Mouse (Mus musculus): ENCODE data around the gene Vcam1.

Gene Vcam1

DNA sequence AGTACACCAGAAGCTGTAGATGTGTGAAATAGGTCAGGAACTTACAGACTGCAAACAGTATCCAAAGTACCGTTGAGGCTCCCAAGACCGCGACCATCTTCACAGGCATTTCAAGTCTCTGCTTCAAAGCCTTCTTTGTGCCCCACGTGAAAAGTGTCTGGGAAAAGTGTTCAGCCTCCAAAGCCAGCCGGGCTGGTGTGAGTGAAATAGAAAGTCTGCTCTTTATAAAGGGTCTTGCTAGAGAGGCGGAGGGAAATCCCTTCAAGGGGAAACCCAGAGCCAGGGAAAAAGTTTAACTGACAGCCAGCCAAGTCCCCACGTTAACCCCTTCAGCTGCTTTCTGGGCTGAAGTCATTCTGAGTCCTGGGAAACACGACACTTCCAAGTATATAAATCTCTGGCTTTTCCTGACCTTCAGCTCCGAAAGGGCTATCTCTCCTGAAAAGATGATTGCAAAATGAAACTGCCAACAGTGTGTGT, at the start of gene Vcam1:
TSS of gene Vcam1 (minus strand) at position 430 of the 480 bp plus-strand sequence.
- peak; percentile 50; the same call in 1 of the 2 replicates for ATAC-seq (ENCODE audit: low TSS enrichment)

GRCm38 (mm10) chr3:116175106-116175505, 45.6 kb upstream of the Vcam1 start:
- no peak for ATAC-seq (ENCODE audit: low TSS enrichment)

DNA sequence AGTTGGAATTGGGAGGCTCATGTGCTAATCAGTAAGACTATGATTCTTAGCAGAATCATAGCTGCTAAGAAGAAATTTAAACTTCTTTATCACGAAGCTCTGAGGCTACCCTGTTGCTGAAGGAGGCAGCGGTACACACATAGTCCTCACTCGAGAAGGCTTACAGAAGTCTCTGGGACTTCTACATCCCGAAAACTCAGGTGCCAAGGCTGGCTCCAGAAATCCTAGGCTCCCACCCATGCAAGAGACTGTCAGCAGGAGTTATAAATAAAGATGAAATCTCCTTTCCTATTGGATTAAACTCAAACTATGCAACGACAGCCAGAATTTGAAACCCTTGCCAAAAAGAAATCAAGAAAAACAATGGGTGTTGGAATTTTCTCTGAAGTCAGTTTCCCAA, 42.0 kb upstream of the Vcam1 start:
- ATAC-seq (ENCODE audit: low TSS enrichment) = no peak

DNA sequence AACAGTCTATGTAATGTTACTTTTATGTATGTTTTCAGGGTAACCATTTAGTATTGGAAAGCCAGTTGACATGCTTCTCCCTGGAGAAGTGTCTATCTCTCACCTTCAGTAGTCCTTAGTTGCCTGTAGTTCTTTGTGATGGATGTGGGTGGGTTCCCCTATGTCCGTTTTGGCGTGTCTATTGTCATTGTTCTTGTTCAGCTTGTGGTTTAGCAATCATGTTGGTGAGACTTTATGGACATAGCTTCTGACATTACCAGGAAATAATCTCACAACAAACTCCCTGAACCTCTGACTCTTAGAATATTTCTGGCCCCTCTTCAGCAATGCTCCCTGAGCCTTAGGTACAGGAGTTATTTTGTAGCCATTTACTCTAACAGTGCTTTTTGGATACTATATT, 38.6 kb upstream of the Vcam1 start:
- no peak for ATAC-seq (ENCODE audit: low TSS enrichment)

- ATAC-seq (ENCODE audit: low TSS enrichment) = no peak
Observed at GRCm38 (mm10) chr3:116166296-116166695, 36.8 kb upstream of the Vcam1 start.

- ATAC-seq (ENCODE audit: low TSS enrichment) = no peak
Observed at GRCm38 (mm10) chr3:116165030-116165429, 35.5 kb upstream of the Vcam1 start.

DNA sequence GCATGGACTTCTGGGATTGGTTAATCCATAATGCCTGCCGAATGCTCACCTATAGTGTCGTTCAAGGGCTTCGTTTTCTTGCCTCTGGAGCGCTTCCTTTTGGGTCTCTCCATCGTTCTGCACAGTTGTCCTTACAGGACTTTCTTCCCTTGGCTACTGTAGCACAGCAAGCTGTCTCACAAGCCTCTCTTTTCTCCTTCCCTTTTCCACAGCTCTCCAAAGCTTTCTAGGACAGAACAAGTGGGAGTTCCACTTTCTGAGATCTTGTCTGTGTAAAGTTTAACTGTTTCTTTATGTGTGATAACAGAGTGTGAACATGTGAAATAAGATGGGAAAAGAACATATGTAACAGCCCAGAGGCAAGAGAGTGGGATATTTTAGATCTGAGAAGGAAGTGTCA, 34.0 kb upstream of the Vcam1 start:
- ATAC-seq (ENCODE audit: low TSS enrichment) = peak; percentile 98

- ATAC-seq (ENCODE audit: low TSS enrichment) = no peak
Observed at GRCm38 (mm10) chr3:116162097-116162666, 32.7 kb upstream of the Vcam1 start.

DNA sequence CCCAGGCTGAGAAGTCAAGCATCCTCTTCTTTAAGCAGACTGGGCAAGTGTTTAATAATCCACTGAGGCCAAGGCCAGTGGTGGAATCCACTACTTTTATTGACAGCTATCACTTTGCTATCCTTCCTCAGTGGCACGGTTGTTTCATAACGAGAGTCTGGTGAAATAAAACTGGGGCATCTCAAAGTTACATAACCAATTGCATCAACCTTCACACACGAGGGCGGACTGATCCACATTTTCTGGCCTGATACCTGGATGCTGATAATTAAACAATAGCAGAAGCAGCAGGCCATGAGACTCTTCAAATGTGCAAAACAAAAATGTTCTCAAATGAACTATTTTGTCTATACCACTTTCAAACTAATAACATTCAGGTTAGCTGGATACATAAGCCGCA, 29.9 kb upstream of the Vcam1 start:
- ATAC-seq (ENCODE audit: low TSS enrichment) = no peak

DNA sequence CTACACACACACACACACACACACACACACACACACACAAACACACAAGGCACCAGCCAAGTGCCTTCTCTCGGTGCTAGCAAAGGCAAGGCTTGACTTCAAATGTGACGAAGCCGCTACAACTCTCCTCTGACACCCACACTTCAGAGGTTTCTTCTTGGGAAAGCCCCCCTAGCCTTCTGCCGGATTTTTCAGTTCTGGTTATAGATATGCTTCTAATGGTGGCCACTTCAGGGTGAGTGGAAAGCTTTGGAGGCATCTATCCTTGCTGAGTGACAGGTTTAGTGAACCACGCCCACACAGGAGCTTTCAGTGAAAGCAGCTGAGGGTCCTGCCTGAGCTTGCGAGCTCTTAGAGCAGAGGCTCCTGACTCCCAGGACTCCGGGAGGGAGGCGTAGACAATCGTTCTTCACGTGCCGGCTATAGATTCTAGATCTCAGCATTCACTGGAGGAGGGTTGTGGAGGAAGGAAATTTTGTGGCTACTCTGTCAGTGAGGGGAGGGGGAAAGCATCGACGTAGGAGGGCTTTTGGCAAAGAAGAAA, 28.0 kb upstream of the Vcam1 start:
- ATAC-seq (ENCODE audit: low TSS enrichment) = no peak

DNA sequence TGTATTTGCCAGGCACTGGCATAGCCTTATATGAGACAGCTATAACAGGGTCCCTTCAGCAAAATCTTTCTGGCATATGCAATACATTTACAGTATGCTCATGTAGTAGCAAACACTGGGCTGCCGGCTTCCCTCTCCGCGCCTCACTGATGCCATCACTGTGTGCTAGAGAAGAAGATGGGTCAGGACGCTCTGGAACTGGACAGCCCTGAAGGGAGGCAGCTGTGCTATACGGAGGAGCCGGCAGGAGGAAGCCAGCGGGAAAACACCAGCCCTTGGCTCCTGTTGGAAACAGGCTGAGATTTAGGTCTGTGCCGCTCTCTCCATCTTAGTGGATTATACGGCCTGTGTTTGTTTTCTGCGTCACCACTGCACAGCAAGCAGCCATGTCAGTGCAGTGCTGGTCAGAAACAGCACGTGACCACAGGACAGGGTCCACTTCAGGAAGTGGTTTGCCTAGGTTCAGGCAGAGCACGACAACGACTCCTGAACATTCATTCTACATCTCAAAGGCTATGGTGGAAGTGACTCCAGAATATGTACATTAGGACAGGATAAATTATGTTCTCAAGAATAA, 20.7 kb upstream of the Vcam1 start:
- no peak for ATAC-seq (ENCODE audit: low TSS enrichment)

DNA sequence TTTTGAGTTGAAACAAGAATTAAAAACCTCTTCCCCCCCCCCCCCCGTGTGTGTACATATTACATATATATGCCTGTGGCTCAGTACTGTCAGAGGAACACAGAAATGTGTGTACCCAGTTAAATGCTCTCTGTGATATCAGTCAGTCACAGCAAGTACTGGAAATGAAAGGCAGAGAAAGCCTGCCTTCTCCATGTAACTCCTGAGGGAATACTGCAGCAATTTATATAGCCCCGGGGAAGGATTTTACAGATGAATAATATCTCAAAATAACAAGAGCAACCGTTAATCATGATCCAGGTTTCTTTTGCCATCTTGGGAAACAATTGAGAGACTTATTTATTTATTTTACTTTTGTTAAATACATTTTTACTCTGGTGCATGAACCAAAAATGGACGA, 19.6 kb upstream of the Vcam1 start:
- no peak for ATAC-seq (ENCODE audit: low TSS enrichment)

- no peak for ATAC-seq (ENCODE audit: low TSS enrichment)
Observed at GRCm38 (mm10) chr3:116148676-116149075, 19.2 kb upstream of the Vcam1 start.

DNA sequence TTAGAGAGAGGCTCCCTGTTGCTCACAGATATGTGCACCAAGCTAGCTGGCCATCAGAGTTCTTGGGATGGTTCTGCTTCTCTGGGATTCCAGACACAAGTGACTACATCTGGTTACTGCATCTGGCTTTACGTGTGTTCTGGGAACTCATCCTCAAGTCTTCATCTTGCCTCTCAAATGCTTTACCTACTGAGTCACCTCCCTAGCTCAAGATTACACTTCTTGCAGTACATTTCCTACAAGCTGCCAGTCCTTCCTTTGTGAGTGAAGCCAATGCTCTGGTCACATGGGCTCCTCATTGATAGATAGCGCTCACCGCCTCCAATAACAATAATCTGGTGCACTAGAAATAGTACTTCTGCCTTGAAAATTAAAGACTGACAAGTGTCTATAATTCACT, 11.7 kb upstream of the Vcam1 start:
- ATAC-seq (ENCODE audit: low TSS enrichment) = no peak

DNA sequence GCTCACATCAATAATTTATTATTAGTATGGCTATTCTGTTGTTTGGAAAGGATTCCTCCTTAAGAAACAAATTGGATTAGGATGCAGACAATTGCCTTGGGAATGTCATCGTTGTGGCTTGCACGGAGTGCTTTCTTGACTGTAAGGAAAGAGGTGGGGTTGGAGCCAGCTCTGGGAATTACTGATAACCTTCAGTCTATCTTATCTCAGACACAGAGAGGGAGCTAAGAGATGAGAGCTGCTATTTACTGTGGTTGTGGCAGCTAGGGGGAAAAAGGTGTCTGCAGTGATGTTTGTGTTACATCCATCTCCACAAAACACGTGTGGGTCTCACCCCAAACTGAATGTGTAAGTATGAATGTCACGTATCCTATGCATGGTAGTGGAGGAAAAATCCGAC, 9.5 kb upstream of the Vcam1 start:
- ATAC-seq (ENCODE audit: low TSS enrichment) = no peak

DNA sequence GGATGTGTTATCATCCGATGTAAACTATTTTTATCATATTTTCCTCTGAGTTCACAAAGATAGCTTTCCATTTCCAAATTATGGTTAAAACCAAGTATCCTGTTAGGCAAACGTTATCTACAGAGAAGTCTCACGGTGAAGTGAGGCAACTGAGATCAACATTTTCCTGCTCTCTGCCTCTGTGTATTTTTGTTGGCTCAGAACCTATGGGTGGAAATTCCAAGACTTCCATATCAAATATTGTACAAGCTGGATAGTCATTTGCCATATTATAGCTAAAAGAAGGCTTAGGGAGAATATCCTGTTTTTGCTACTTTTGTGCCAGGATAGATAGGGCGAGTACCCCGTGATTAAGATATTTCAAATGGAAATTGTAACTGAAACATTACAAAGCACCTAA, 8.6 kb upstream of the Vcam1 start:
- no peak for ATAC-seq (ENCODE audit: low TSS enrichment)

DNA sequence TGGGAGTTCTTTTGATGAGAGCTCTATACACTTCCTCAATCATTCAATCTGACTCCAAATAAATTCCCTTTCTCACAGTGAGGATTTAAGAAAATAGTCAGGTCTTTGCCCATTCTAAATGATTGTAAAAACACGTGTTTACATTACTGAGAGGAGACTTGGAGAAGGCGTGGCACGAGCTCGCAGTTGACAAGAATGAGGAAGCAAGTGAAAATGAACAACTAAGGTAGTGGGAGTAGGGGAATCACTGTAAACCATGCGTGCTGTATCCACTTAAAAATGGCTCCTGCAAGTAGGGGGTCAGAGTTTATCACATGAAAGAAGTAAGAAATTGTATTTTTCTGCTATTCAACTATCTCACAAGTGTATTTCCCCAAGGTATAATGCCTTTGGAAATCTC, 3.9 kb upstream of the Vcam1 start:
- ATAC-seq (ENCODE audit: low TSS enrichment) = no peak

DNA sequence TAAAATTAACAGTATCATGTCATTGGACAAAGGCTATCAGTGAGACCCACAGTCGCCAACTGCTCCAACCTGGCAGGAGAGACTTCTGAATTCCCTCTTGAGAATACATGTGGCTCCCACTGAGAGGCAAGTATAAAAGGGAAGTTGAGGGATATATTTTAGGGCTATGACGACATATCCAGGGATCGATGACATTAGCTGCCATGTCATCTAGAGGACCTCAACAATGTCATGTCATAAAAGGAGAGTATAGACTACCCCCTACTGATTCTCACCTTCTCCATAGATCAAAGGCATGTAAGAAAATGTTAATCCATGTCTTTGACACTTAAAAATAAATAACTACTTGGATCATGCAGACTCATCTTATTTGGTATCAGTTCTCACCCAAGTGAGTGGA, 1.2 kb upstream of the Vcam1 start:
- no peak for ATAC-seq (ENCODE audit: low TSS enrichment)

DNA sequence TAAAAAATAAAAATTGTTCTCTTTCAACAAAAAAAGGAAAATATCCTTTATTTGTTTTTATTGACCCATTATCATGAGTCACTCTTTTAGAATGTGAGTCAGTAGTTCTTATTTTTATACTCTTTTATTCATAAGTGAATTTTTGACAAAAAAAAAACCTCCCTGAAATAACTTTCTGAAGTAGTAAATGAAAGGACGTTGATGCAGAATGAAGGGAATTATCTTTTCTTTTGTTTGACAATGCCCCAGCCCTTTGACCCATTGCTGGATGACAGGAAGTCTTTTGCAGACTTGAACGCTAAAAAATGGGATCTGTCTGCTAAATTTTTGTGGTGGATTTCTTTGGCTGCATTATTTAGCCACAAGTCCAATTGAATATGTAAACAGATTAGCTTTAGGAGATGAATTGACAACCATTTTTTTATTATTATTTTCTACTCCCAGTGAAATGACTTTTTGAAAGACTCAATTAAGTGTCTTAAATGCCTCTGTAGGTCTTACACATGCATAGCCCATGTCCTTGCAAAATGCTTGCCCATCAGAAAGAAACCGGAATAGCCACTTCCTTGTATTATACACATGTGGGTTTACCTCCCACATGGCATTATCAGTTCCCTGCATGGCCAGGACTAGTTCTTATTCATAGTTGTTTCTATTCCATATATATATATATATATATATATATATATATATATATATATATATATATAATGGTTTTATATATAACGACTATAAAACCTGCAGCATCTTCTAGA, 530 bp upstream of the Vcam1 start:
- ATAC-seq (ENCODE audit: low TSS enrichment) = no peak

DNA sequence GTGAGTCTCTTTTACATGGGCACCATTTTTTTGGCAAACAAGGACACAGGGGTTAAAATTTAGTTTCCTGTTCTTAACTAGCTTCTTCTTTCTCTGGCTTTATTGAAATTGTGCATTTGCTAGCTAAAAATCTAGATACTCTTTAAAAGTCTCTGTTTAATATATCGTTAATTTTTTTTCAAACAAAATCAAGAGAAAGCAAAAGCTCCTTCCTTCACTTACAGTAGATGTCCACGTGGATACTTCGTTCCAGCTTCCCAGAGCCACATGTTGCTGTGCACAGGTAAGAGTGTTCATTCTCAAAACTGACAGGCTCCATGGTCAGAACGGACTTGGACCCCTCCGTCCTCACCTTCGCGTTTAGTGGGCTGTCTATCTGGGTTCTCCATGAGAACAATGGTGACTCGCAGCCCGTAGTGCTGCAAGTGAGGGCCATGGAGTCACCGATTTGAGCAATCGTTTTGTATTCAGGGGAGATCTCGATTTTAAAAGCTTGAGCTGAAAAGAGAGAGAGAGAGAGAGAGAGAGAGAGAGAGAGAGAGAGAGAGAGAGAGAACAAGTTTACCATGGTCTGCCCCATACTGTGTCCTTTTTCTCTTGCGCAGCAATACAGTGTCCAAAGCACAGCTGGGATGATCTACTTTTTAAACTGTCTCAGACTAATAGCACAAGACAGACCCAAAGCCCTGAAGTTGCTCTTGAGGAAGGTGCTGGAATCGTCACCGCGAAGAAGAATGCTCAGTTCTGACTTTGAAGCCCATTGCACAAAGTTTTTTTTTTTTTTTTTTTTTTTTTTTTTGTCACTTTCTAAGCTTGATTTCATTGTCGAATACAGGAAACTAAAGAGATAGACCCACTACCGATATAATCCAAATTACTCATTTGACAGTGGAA, 930 bp downstream of the Vcam1 start:
- no peak for ATAC-seq (ENCODE audit: low TSS enrichment)

DNA sequence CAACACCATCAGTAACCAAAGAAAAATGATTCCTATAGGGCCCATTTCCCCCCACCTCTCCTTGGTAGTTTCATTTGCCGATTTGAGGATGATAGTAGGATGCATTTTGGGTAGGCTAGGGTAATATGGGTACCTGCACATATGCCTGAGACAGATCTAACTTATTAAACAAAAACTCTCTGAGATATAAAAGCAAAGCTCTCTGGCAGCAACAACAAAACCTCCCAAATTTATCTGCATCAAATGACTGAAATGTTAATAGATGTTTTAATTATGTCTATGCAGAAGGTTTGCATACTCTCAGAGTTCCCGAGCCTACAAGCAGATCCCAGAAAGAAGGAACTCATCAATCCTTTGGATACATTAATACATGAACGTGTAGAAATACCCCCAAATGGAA, 1.7 kb downstream of the Vcam1 start:
- no peak for ATAC-seq (ENCODE audit: low TSS enrichment)

DNA sequence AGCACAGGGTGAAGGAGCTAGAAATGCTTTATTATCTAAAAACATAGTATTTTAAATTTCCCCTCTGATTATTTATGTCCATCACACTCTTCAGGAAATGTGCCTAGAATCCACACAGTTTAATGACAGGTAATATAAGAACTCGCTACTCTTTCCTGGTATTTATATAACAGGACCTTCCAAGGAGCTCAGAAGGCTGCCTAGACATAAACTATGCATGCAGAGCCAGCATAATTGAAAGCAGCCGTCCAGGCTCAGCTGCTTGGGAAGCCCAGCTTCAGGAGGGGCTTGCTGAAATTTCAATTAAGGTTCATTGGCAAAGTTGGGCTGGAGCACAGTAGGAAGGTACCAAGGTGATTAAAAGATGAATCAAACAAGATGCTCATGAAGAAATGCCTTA, 2.2 kb downstream of the Vcam1 start:
- no peak for ATAC-seq (ENCODE audit: low TSS enrichment)

Measured in frontal cortex, adult (tissue).